ENCODE assay signal across 30 mouse cellular contexts in the genomic region with DNA sequence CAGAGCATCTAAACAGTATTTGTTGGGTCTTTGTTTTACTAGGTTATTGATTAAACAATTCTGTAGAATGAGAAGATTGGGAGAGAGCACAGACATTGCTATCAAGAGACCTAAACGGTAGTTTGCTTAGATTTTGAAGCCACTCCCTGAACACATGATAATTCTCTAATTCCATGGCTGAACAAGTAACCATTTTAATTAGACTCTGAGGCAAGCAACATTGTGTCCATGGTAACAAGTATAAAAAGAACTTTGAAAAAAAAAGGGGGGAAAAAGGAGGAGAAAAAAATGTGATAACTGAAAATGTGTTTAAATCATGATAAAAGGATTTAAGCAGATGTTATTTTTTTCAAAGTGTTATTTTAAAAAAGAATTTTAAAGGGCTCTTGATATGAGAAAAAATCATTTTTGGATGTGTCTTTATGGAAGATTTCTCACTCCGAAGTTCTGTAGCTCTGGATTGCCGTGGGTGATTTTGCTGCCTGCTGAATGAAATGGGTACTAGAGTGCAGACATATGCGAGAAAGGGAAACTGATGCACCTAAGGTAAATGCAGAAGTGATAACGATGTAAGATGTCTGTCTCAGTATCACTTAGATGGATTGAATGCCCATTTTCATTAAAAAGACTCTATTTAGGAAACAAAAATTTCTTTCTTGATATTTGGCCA.
DNase-seq lines count a peak whose midpoint lies in the region; ATAC-seq and TF ChIP-seq lines count a peak whose summit lies in the region.
"Had no signal": no experiment of that assay in that cellular context is flagged by ENCODE, and none has a peak within 500 bp of the region (broad histone marks: within the 10 kb centered on the region; RNA-seq: fewer than 3 reads in every experiment).

No protein-coding gene starts in this region.

- DNase-seq in forebrain, postnatal 0 days, result peak; percentile 37
- peak; percentile 14 for DNase-seq in layer of hippocampus, adult 9-11 months
- DNase-seq in layer of hippocampus, postnatal 25 days (ENCODE audit: extremely low spot score in 1 of 2, low spot score in 1 of 2), result no peak
- peak; percentile 5 for DNase-seq in right cerebral cortex, adult 18-20 months
- DNase-seq in right cerebral cortex, adult 2 months (ENCODE audit: low spot score in 2 of 2), result no peak
- DNase-seq in telencephalon, adult 2 months (ENCODE audit: low read depth, low spot score), result peak; percentile 50
- no peak for DNase-seq in stomach, postnatal 0 days (ENCODE audit: low spot score)
- DNase-seq: adrenal gland, postnatal 14 days; cerebellum, adult 18-20 months; cerebellum, postnatal 10 days; gastrocnemius, postnatal 25 days; heart, adult 11 months; heart, postnatal 36 days; kidney, adult 2 months; kidney, postnatal 36 days; thymus, postnatal 25 days had no signal

- no peaks in the 10 kb centered on the region for H3K4me1 ChIP-seq in forebrain, postnatal 0 days (ENCODE audit: insufficient read depth)
- H3K4me1 ChIP-seq in forebrain, embryonic 12.5 days, result no peaks in the 10 kb centered on the region
- H3K4me1 ChIP-seq in stomach, postnatal 0 days (replicated peaks; ENCODE audit: control insufficient read depth, insufficient read depth), result no peaks in the 10 kb centered on the region
- H3K4me1 ChIP-seq: embryonic facial prominence, embryonic 13.5 days; forebrain, embryonic 10.5 days; heart, embryonic 10.5 days; heart, embryonic 15.5 days; hindbrain, embryonic 12.5 days; intestine, embryonic 15.5 days; limb, embryonic 13.5 days; lung, embryonic 15.5 days had no signal

- WGBS in forebrain, postnatal 0 days, result 44% methylated on average over 5 of the region's 5 CpGs
- 71% methylated on average over 5 of the region's 5 CpGs for WGBS in forebrain, embryonic 12.5 days
- 81% methylated on average over 5 of the region's 5 CpGs for WGBS in stomach, postnatal 0 days

- no peak overlapping the region for H3K27ac ChIP-seq in forebrain, postnatal 0 days (ENCODE audit: low read depth, low read length)
- no peak overlapping the region for H3K27ac ChIP-seq in forebrain, embryonic 12.5 days
- no peak overlapping the region for H3K27ac ChIP-seq in stomach, postnatal 0 days (replicated peaks)
- H3K27ac ChIP-seq: embryonic facial prominence, embryonic 13.5 days; forebrain, embryonic 10.5 days; heart, embryonic 10.5 days; heart, embryonic 15.5 days; hindbrain, embryonic 12.5 days; hindbrain, postnatal 0 days; intestine, embryonic 15.5 days; limb, embryonic 13.5 days; lung, embryonic 15.5 days had no signal

- no peaks in the 10 kb centered on the region for H3K36me3 ChIP-seq in forebrain, postnatal 0 days (ENCODE audit: insufficient read depth)
- no peaks in the 10 kb centered on the region for H3K36me3 ChIP-seq in forebrain, embryonic 12.5 days (replicated peaks)
- no peaks in the 10 kb centered on the region for H3K36me3 ChIP-seq in stomach, postnatal 0 days (ENCODE audit: control insufficient read depth, insufficient read depth, low read length)
- H3K36me3 ChIP-seq: embryonic facial prominence, embryonic 13.5 days; forebrain, embryonic 10.5 days; heart, embryonic 10.5 days; heart, embryonic 15.5 days; hindbrain, embryonic 12.5 days; intestine, embryonic 15.5 days; limb, embryonic 13.5 days; lung, embryonic 15.5 days had no signal

- H3K27me3 ChIP-seq in forebrain, postnatal 0 days (ENCODE audit: insufficient read depth, low read length), result no peaks in the 10 kb centered on the region
- H3K27me3 ChIP-seq in forebrain, embryonic 12.5 days, result no peaks in the 10 kb centered on the region
- H3K27me3 ChIP-seq in stomach, postnatal 0 days (ENCODE audit: control insufficient read depth, insufficient read depth, low read length), result no peaks in the 10 kb centered on the region
- H3K27me3 ChIP-seq: embryonic facial prominence, embryonic 13.5 days; heart, embryonic 15.5 days; hindbrain, embryonic 12.5 days; intestine, embryonic 15.5 days; limb, embryonic 13.5 days; lung, embryonic 15.5 days had no signal

- H3K4me3 ChIP-seq in forebrain, postnatal 0 days (ENCODE audit: low read depth, low read length), result no peak overlapping the region
- H3K4me3 ChIP-seq in forebrain, embryonic 12.5 days (replicated peaks), result no peak overlapping the region
- no peak overlapping the region for H3K4me3 ChIP-seq in stomach, postnatal 0 days (ENCODE audit: low read depth, low read length)
- H3K4me3 ChIP-seq: embryonic facial prominence, embryonic 13.5 days; forebrain, embryonic 10.5 days; heart, embryonic 10.5 days; heart, embryonic 15.5 days; hindbrain, embryonic 12.5 days; intestine, embryonic 15.5 days; limb, embryonic 13.5 days; lung, embryonic 15.5 days had no signal

- no peak overlapping the region for H3K9ac ChIP-seq in forebrain, postnatal 0 days
- H3K9ac ChIP-seq in forebrain, embryonic 12.5 days, result no peak overlapping the region
- H3K9ac ChIP-seq in stomach, postnatal 0 days (ENCODE audit: low read length), result no peak overlapping the region
- H3K9ac ChIP-seq: embryonic facial prominence, embryonic 13.5 days; heart, embryonic 15.5 days; hindbrain, embryonic 12.5 days; intestine, embryonic 15.5 days; limb, embryonic 13.5 days; lung, embryonic 15.5 days had no signal

- peak; percentile 65; the same call in 1 of the 2 replicates for ATAC-seq in forebrain, postnatal 0 days
- no peak for ATAC-seq in forebrain, embryonic 12.5 days (ENCODE audit: low FRiP score)
- no peak for ATAC-seq in stomach, postnatal 0 days (ENCODE audit: low FRiP score, low TSS enrichment)
- ATAC-seq: hindbrain, postnatal 0 days; intestine, embryonic 15.5 days; midbrain, embryonic 16.5 days; Patski had no signal

- TF ChIP-seq CTCF in forebrain, postnatal 0 days (IDR thresholded peaks at IDR 0.05; ENCODE audit: low read depth), result no peak
- no peak for TF ChIP-seq CTCF in stomach, postnatal 0 days (IDR thresholded peaks at IDR 0.05; ENCODE audit: low read depth)

- H3K4me2 ChIP-seq in forebrain, postnatal 0 days (ENCODE audit: low read depth), result no peak overlapping the region
- H3K4me2 ChIP-seq in forebrain, embryonic 12.5 days, result no peak overlapping the region
- no peak overlapping the region for H3K4me2 ChIP-seq in stomach, postnatal 0 days (replicated peaks; ENCODE audit: low read depth)
- H3K4me2 ChIP-seq: embryonic facial prominence, embryonic 13.5 days; heart, embryonic 15.5 days; hindbrain, embryonic 12.5 days; intestine, embryonic 15.5 days; limb, embryonic 13.5 days; liver, embryonic 11.5 days; lung, embryonic 15.5 days; midbrain, embryonic 11.5 days had no signal

- H3K9me3 ChIP-seq in forebrain, postnatal 0 days (ENCODE audit: low read length), result no peaks in the 10 kb centered on the region
- no peaks in the 10 kb centered on the region for H3K9me3 ChIP-seq in forebrain, embryonic 12.5 days
- no peaks in the 10 kb centered on the region for H3K9me3 ChIP-seq in stomach, postnatal 0 days (ENCODE audit: control insufficient read depth, low read length)
- H3K9me3 ChIP-seq: embryonic facial prominence, embryonic 13.5 days; forebrain, embryonic 10.5 days; heart, embryonic 10.5 days; heart, embryonic 15.5 days; hindbrain, embryonic 12.5 days; intestine, embryonic 15.5 days; limb, embryonic 13.5 days; lung, embryonic 15.5 days had no signal

- no peak for TF ChIP-seq EP300 in stomach, postnatal 0 days (optimal IDR thresholded peaks at IDR 0.05)

Comparison
In these comparisons a context has a peak if more than half of its experiments do, and no peak if none do; other contexts are left out.
1. DNase-seq: peak in forebrain, postnatal 0 days (single experiment), layer of hippocampus, adult 9-11 months (single experiment), right cerebral cortex, adult 18-20 months (single experiment) and telencephalon, adult 2 months (single experiment); none in layer of hippocampus, postnatal 25 days (0 of 2), right cerebral cortex, adult 2 months (0 of 2) and stomach, postnatal 0 days (single experiment).